Mouse (Mus musculus): ENCODE data around the gene Mccc1. TPM values are rescaled to one million over a fixed set of nuclear protein-coding genes. Genes with fewer than 3 reads are reported as not detected.

Gene Mccc1
- polyA plus RNA-seq, 1 experiment from 2014 or later, result 29.1 TPM

DNA sequence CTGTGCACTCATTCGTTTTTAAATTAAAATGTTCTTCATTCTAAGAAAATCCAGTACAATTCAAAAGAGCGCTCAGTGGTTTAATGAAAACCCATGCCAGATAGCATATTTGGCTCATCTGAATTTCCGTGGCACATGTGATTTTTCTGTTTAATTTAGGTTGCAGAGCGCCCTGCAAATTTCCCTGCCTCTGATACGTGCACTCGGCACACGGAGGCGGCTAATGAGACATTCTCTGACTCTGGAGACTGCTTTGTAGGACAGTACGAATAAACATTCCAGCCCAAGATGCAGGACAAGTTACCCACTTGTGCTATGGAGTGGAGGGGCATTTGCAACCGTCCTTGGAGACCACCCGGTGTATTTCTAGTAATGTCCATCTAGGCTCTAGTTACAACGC, 29.3 kb downstream of the Mccc1 start:
- DNase-seq (ENCODE audit: low spot score, missing footprints), result no peak
- Histone ChIP-seq H3K27me3 (ENCODE audit: control insufficient read depth, insufficient read depth, low read length) (no peaks in the 10 kb centered on the region), H3K9ac (ENCODE audit: low read length) (no peak overlapping the region), H3K4me1 (ENCODE audit: control insufficient read depth, insufficient read depth, low read length) (no peaks in the 10 kb centered on the region), H3K4me3 (ENCODE audit: low read depth, low read length) (no peak overlapping the region), H3K36me3 (ENCODE audit: control insufficient read depth, insufficient read depth, low read length) (peaks cover 2% of the 10 kb centered on the region; the same call in 1 of the 2 replicates), H3K4me2 (no peak overlapping the region), H3K9me3 (ENCODE audit: control insufficient read depth, low read length) (no peaks in the 10 kb centered on the region), H3K27ac (ENCODE audit: low read depth, low read length) (no peak overlapping the region)
- no peak for ATAC-seq (ENCODE audit: low FRiP score)
- WGBS, result 94% methylated on average over 12 of the region's 12 CpGs

- no peak overlapping the region for H3K9ac ChIP-seq (ENCODE audit: low read length)
- ATAC-seq (ENCODE audit: low FRiP score) (no peak), DNase-seq (ENCODE audit: low spot score, missing footprints) (no peak)
- H3K4me3 ChIP-seq (ENCODE audit: low read depth, low read length), result no peak overlapping the region
- H3K4me2 ChIP-seq, result no peak overlapping the region
- H3K27me3 ChIP-seq (ENCODE audit: control insufficient read depth, insufficient read depth, low read length), result no peaks in the 10 kb centered on the region
- H3K9me3 ChIP-seq (ENCODE audit: control insufficient read depth, low read length), result no peaks in the 10 kb centered on the region
- WGBS, result 95% methylated on average over 4 of the region's 4 CpGs
- H3K4me1 ChIP-seq (ENCODE audit: control insufficient read depth, insufficient read depth, low read length), result no peaks in the 10 kb centered on the region
- no peak overlapping the region for H3K27ac ChIP-seq (ENCODE audit: low read depth, low read length)
- H3K36me3 ChIP-seq (ENCODE audit: control insufficient read depth, insufficient read depth, low read length), result peaks cover 2% of the 10 kb centered on the region; the same call in 1 of the 2 replicates
These were observed 30.0 kb downstream of the Mccc1 start for GRCm38 (mm10) chr3:35970441-35970840.

GRCm38 (mm10) chr3:35967366-35967921, 33.0 kb downstream of the Mccc1 start:
- no peak for DNase-seq (ENCODE audit: low spot score, missing footprints)
- Histone ChIP-seq H3K36me3 (ENCODE audit: control insufficient read depth, insufficient read depth, low read length) (peaks cover 4% of the 10 kb centered on the region; the same call in 1 of the 2 replicates), H3K4me3 (ENCODE audit: low read depth, low read length) (no peak overlapping the region), H3K4me2 (no peak overlapping the region), H3K9me3 (ENCODE audit: control insufficient read depth, low read length) (no peaks in the 10 kb centered on the region), H3K4me1 (ENCODE audit: control insufficient read depth, insufficient read depth, low read length) (no peaks in the 10 kb centered on the region), H3K27ac (ENCODE audit: low read depth, low read length) (no peak overlapping the region), H3K27me3 (ENCODE audit: control insufficient read depth, insufficient read depth, low read length) (no peaks in the 10 kb centered on the region), H3K9ac (ENCODE audit: low read length) (no peak overlapping the region)
- no peak for ATAC-seq (ENCODE audit: low FRiP score)
- 94% methylated on average over 8 of the region's 8 CpGs for WGBS

DNA sequence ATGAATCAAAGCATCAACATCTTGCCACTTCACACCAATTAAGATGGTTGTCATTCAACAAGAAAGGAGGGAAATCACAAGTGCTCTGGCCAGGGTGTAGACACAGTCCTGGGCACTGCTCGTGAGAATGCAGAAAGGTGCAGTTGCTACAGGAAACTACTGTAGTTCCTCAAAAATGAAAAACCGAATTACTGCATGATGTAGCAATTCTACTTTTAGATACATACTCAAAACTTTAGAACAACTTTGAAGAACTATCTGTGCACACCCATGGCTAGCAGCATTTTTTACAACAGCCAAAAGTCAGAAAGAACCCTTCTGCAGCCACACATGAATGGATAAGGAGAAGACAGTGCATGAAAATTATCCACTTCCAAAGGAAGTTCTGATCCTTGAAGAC, 34.0 kb downstream of the Mccc1 start:
- Histone ChIP-seq H3K9me3 (ENCODE audit: control insufficient read depth, low read length) (no peaks in the 10 kb centered on the region), H3K36me3 (ENCODE audit: control insufficient read depth, insufficient read depth, low read length) (peaks cover 4% of the 10 kb centered on the region; the same call in 1 of the 2 replicates), H3K4me3 (ENCODE audit: low read depth, low read length) (no peak overlapping the region), H3K4me1 (ENCODE audit: control insufficient read depth, insufficient read depth, low read length) (no peaks in the 10 kb centered on the region), H3K9ac (ENCODE audit: low read length) (no peak overlapping the region), H3K27me3 (ENCODE audit: control insufficient read depth, insufficient read depth, low read length) (no peaks in the 10 kb centered on the region), H3K27ac (ENCODE audit: low read depth, low read length) (no peak overlapping the region), H3K4me2 (no peak overlapping the region)
- DNase-seq (ENCODE audit: low spot score, missing footprints), result no peak
- 87% methylated on average over 2 of the region's 2 CpGs for WGBS
- no peak for ATAC-seq (ENCODE audit: low FRiP score)

- H3K36me3 ChIP-seq (ENCODE audit: control insufficient read depth, insufficient read depth, low read length), result peaks cover 4% of the 10 kb centered on the region; the same call in 1 of the 2 replicates
- no peak overlapping the region for H3K27ac ChIP-seq (ENCODE audit: low read depth, low read length)
- WGBS, result 91% methylated on average over 4 of the region's 4 CpGs
- H3K9me3 ChIP-seq (ENCODE audit: control insufficient read depth, low read length), result no peaks in the 10 kb centered on the region
- DNase-seq (ENCODE audit: low spot score, missing footprints) (no peak), ATAC-seq (ENCODE audit: low FRiP score) (no peak)
- no peak overlapping the region for H3K9ac ChIP-seq (ENCODE audit: low read length)
- H3K4me3 ChIP-seq (ENCODE audit: low read depth, low read length), result no peak overlapping the region
- no peaks in the 10 kb centered on the region for H3K27me3 ChIP-seq (ENCODE audit: control insufficient read depth, insufficient read depth, low read length)
- H3K4me2 ChIP-seq, result no peak overlapping the region
- H3K4me1 ChIP-seq (ENCODE audit: control insufficient read depth, insufficient read depth, low read length), result no peaks in the 10 kb centered on the region
These were observed 35.5 kb downstream of the Mccc1 start for GRCm38 (mm10) chr3:35964928-35965327.

GRCm38 (mm10) chr3:35963921-35964320, 36.6 kb downstream of the Mccc1 start:
- no peak overlapping the region for H3K9ac ChIP-seq (ENCODE audit: low read length)
- no peaks in the 10 kb centered on the region for H3K4me1 ChIP-seq (ENCODE audit: control insufficient read depth, insufficient read depth, low read length)
- DNase-seq (ENCODE audit: low spot score, missing footprints) (no peak), ATAC-seq (ENCODE audit: low FRiP score) (no peak)
- H3K4me3 ChIP-seq (ENCODE audit: low read depth, low read length), result no peak overlapping the region
- no peaks in the 10 kb centered on the region for H3K9me3 ChIP-seq (ENCODE audit: control insufficient read depth, low read length)
- peaks cover 4% of the 10 kb centered on the region; the same call in 1 of the 2 replicates for H3K36me3 ChIP-seq (ENCODE audit: control insufficient read depth, insufficient read depth, low read length)
- H3K4me2 ChIP-seq, result no peak overlapping the region
- WGBS, result 92% methylated on average over 5 of the region's 5 CpGs
- no peak overlapping the region for H3K27ac ChIP-seq (ENCODE audit: low read depth, low read length)
- H3K27me3 ChIP-seq (ENCODE audit: control insufficient read depth, insufficient read depth, low read length), result no peaks in the 10 kb centered on the region

- Histone ChIP-seq H3K36me3 (ENCODE audit: control insufficient read depth, insufficient read depth, low read length) (peaks cover 4% of the 10 kb centered on the region; the same call in 1 of the 2 replicates), H3K27me3 (ENCODE audit: control insufficient read depth, insufficient read depth, low read length) (no peaks in the 10 kb centered on the region), H3K9me3 (ENCODE audit: control insufficient read depth, low read length) (no peaks in the 10 kb centered on the region), H3K27ac (ENCODE audit: low read depth, low read length) (no peak overlapping the region), H3K4me3 (ENCODE audit: low read depth, low read length) (no peak overlapping the region), H3K4me2 (no peak overlapping the region), H3K9ac (ENCODE audit: low read length) (no peak overlapping the region), H3K4me1 (ENCODE audit: control insufficient read depth, insufficient read depth, low read length) (no peaks in the 10 kb centered on the region)
- WGBS, result 91% methylated on average over 4 of the region's 4 CpGs
- no peak for ATAC-seq (ENCODE audit: low FRiP score)
- no peak for DNase-seq (ENCODE audit: low spot score, missing footprints)
These were observed 37.1 kb downstream of the Mccc1 start for GRCm38 (mm10) chr3:35963401-35963800.

- no peak for ATAC-seq (ENCODE audit: low FRiP score)
- H3K36me3 ChIP-seq (ENCODE audit: control insufficient read depth, insufficient read depth, low read length), result peaks cover 4% of the 10 kb centered on the region; the same call in 1 of the 2 replicates
These were observed 37.5 kb downstream of the Mccc1 start for GRCm38 (mm10) chr3:35962967-35963366.

DNA sequence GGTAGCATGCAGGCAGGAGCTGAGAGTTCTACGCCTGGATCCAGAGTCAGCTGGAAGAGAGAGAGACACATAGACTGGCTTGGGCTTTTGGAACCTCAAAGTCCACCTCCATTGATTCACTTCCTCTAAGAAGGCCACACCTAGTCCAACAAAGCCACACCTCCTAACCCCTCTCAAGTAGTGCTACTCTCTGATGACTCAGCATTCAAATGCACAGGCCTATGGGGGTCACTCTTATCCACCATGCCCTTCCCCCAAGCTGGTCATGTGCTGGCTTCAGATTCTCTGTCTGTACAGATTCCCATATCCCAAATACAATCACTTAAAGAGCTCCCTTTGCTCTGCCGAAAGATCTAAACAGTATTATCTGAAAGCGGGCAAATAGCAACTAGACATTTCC, 43.2 kb downstream of the Mccc1 start:
- H3K9ac ChIP-seq (ENCODE audit: low read length), result no peak overlapping the region
- ATAC-seq (ENCODE audit: low FRiP score) (no peak), DNase-seq (ENCODE audit: low spot score, missing footprints) (no peak)
- no peak overlapping the region for H3K4me2 ChIP-seq
- H3K4me1 ChIP-seq (ENCODE audit: control insufficient read depth, insufficient read depth, low read length), result no peaks in the 10 kb centered on the region
- no peak overlapping the region for H3K27ac ChIP-seq (ENCODE audit: low read depth, low read length)
- 93% methylated on average over 3 of the region's 3 CpGs for WGBS
- H3K9me3 ChIP-seq (ENCODE audit: control insufficient read depth, low read length), result no peaks in the 10 kb centered on the region
- no peaks in the 10 kb centered on the region for H3K27me3 ChIP-seq (ENCODE audit: control insufficient read depth, insufficient read depth, low read length)
- H3K4me3 ChIP-seq (ENCODE audit: low read depth, low read length), result no peak overlapping the region
- no peaks in the 10 kb centered on the region for H3K36me3 ChIP-seq (ENCODE audit: control insufficient read depth, insufficient read depth, low read length)

More at GRCm38 (mm10) chr3:35962967-35963366, 37.5 kb downstream of the Mccc1 start:
- DNase-seq (ENCODE audit: low spot score, missing footprints), result no peak
- 87% methylated on average over 5 of the region's 5 CpGs for WGBS
- Histone ChIP-seq H3K4me3 (ENCODE audit: low read depth, low read length) (no peak overlapping the region), H3K4me2 (no peak overlapping the region), H3K9me3 (ENCODE audit: control insufficient read depth, low read length) (no peaks in the 10 kb centered on the region), H3K4me1 (ENCODE audit: control insufficient read depth, insufficient read depth, low read length) (no peaks in the 10 kb centered on the region), H3K27ac (ENCODE audit: low read depth, low read length) (no peak overlapping the region), H3K9ac (ENCODE audit: low read length) (no peak overlapping the region), H3K27me3 (ENCODE audit: control insufficient read depth, insufficient read depth, low read length) (no peaks in the 10 kb centered on the region)
